23 mouse cellular contexts compared by ENCODE assay signal in genomic region chr10:111907836-111908235, GRCm38 (mm10).
DNase-seq lines count a peak whose midpoint lies in the region; ATAC-seq and TF ChIP-seq lines count a peak whose summit lies in the region.
"Had no signal": no experiment of that assay in that cellular context is flagged by ENCODE, and none has a peak within 500 bp of the region (broad histone marks: within the 10 kb centered on the region; RNA-seq: fewer than 3 reads in every experiment).

No protein-coding gene starts in this region.

- intact Hi-C loops in gastrocnemius, adult 2 months (cut with DNase I), result no loop called here
- intact Hi-C loops in gastrocnemius, postnatal 36 days (cut with DNase I), result no loop called here

- H3K27me3 ChIP-seq in hindbrain, embryonic 15.5 days, result no peaks in the 10 kb centered on the region
- no peaks in the 10 kb centered on the region for H3K27me3 ChIP-seq in hindbrain, embryonic 12.5 days
- H3K27me3 ChIP-seq: kidney, embryonic 15.5 days; limb, embryonic 12.5 days; neural tube, embryonic 15.5 days; stomach, embryonic 15.5 days had no signal

- H3K27ac ChIP-seq in hindbrain, embryonic 15.5 days (replicated peaks), result no peak overlapping the region
- H3K27ac ChIP-seq in hindbrain, embryonic 12.5 days, result no peak overlapping the region
- H3K27ac ChIP-seq in gastrocnemius, adult 2 months, result no peak overlapping the region
- H3K27ac ChIP-seq: embryonic facial prominence, embryonic 10.5 days; heart, embryonic 10.5 days; kidney, embryonic 15.5 days; limb, embryonic 12.5 days; neural tube, embryonic 15.5 days; stomach, embryonic 15.5 days had no signal

- no peak overlapping the region for H3K4me3 ChIP-seq in hindbrain, embryonic 15.5 days
- H3K4me3 ChIP-seq in hindbrain, embryonic 12.5 days, result no peak overlapping the region
- H3K4me3 ChIP-seq in gastrocnemius, adult 2 months, result no peak overlapping the region
- H3K4me3 ChIP-seq: embryonic facial prominence, embryonic 10.5 days; heart, embryonic 10.5 days; kidney, embryonic 15.5 days; limb, embryonic 12.5 days; neural tube, embryonic 15.5 days; stomach, embryonic 15.5 days had no signal

- ATAC-seq in hindbrain, embryonic 15.5 days (ENCODE audit: low FRiP score, low read depth), result 0 out of 2 replicates have a peak, but pooled peaks have one; percentile 38
- ATAC-seq in hindbrain, embryonic 12.5 days (ENCODE audit: low FRiP score), result no peak
- ATAC-seq in cerebellum, adult (ENCODE audit: insufficient number of reproducible peaks, low FRiP score, low TSS enrichment), result peak; percentile 83
- ATAC-seq: CD4-positive, CD25-positive, alpha-beta regulatory T cell, adult 4 months; forebrain, postnatal 0 days; intestine, postnatal 0 days; liver, postnatal 0 days; lung, postnatal 0 days had no signal

- peak; percentile 85 for DNase-seq in cerebellum, adult 8-10 months
- DNase-seq in cerebellum, postnatal 36 days, result peak; percentile 97 to 98
- DNase-seq in gastrocnemius, adult 2 months, result no peak
- no peak for DNase-seq in gastrocnemius, postnatal 36 days
- DNase-seq: adrenal gland, postnatal 36 days; forebrain, postnatal 0 days; heart, postnatal 4 days; liver, postnatal 0 days; thymus, postnatal 36 days had no signal

- H3K36me3 ChIP-seq in hindbrain, embryonic 15.5 days, result no peaks in the 10 kb centered on the region
- no peaks in the 10 kb centered on the region for H3K36me3 ChIP-seq in hindbrain, embryonic 12.5 days
- H3K36me3 ChIP-seq: embryonic facial prominence, embryonic 10.5 days; heart, embryonic 10.5 days; kidney, embryonic 15.5 days; limb, embryonic 12.5 days; neural tube, embryonic 15.5 days; stomach, embryonic 15.5 days had no signal

- H3K9me3 ChIP-seq in hindbrain, embryonic 15.5 days, result no peaks in the 10 kb centered on the region
- H3K9me3 ChIP-seq in hindbrain, embryonic 12.5 days (replicated peaks), result no peaks in the 10 kb centered on the region
- H3K9me3 ChIP-seq: embryonic facial prominence, embryonic 10.5 days; heart, embryonic 10.5 days; kidney, embryonic 15.5 days; limb, embryonic 12.5 days; neural tube, embryonic 15.5 days; stomach, embryonic 15.5 days had no signal

- no peak overlapping the region for H3K9ac ChIP-seq in hindbrain, embryonic 15.5 days
- no peak overlapping the region for H3K9ac ChIP-seq in hindbrain, embryonic 12.5 days
- H3K9ac ChIP-seq: forebrain, postnatal 0 days; kidney, embryonic 15.5 days; limb, embryonic 12.5 days; liver, postnatal 0 days; neural tube, embryonic 15.5 days; stomach, embryonic 15.5 days had no signal

- no peaks in the 10 kb centered on the region for H3K4me1 ChIP-seq in hindbrain, embryonic 15.5 days (replicated peaks)
- no peaks in the 10 kb centered on the region for H3K4me1 ChIP-seq in hindbrain, embryonic 12.5 days
- H3K4me1 ChIP-seq: embryonic facial prominence, embryonic 10.5 days; heart, embryonic 10.5 days; kidney, embryonic 15.5 days; limb, embryonic 12.5 days; neural tube, embryonic 15.5 days; stomach, embryonic 15.5 days had no signal

- no peak for TF ChIP-seq CTCF in gastrocnemius, adult 2 months (IDR thresholded peaks at IDR 0.05)

- no peak overlapping the region for H3K4me2 ChIP-seq in hindbrain, embryonic 15.5 days
- no peak overlapping the region for H3K4me2 ChIP-seq in hindbrain, embryonic 12.5 days (replicated peaks)
- H3K4me2 ChIP-seq: kidney, embryonic 15.5 days; limb, embryonic 12.5 days; liver, embryonic 11.5 days; midbrain, embryonic 11.5 days; neural tube, embryonic 15.5 days; stomach, embryonic 15.5 days had no signal

- WGBS in hindbrain, embryonic 15.5 days, result 69% methylated on average over 5 of the region's 5 CpGs
- WGBS in hindbrain, embryonic 12.5 days, result 87% methylated on average over 5 of the region's 5 CpGs

Comparison
In these comparisons a context has a peak if more than half of its experiments do, and no peak if none do; other contexts are left out.
1. DNase-seq: peak in cerebellum, adult 8-10 months (single experiment) and cerebellum, postnatal 36 days (2 of 2); none in gastrocnemius, adult 2 months (single experiment) and gastrocnemius, postnatal 36 days (0 of 2).